Mouse (Mus musculus): ENCODE data around the gene Gm11127. TPM values are rescaled to one million over a fixed set of nuclear protein-coding genes. Genes with fewer than 3 reads are reported as not detected.

Gene Gm11127
- polyA plus RNA-seq, 1 experiment: not detected

- H3K27me3 ChIP-seq (ENCODE audit: control insufficient read depth, insufficient read depth, low read length, poor library complexity, severe bottlenecking): no peaks in the 10 kb centered on the region
- H3K27ac ChIP-seq (ENCODE audit: insufficient read depth, low read length): no peak overlapping the region
- H3K4me1 ChIP-seq (ENCODE audit: control insufficient read depth, insufficient read depth, low read length): no peaks in the 10 kb centered on the region
- H3K9me3 ChIP-seq (replicated peaks; ENCODE audit: control insufficient read depth, insufficient read depth, low read length, poor library complexity, severe bottlenecking): peaks cover 16% of the 10 kb centered on the region
- no peak overlapping the region for H3K9ac ChIP-seq (ENCODE audit: low read depth, poor library complexity, severe bottlenecking)
- H3K4me3 ChIP-seq (ENCODE audit: low read depth, low read length): no peak overlapping the region
- TF ChIP-seq POLR2A (IDR thresholded peaks at IDR 0.05; ENCODE audit: insufficient read depth, low read length): no peak
- no peak for TF ChIP-seq EP300 (IDR thresholded peaks at IDR 0.05; ENCODE audit: insufficient read depth, low read depth, low read length)
- TF ChIP-seq CTCF (IDR thresholded peaks at IDR 0.05; ENCODE audit: low read depth, low read length): no peak
- no peaks in the 10 kb centered on the region for H3K36me3 ChIP-seq (ENCODE audit: control insufficient read depth, insufficient read depth, low read length, poor library complexity, severe bottlenecking)
Measured at GRCm38 (mm10) chr17:36025197-36025596, 33.0 kb downstream of the Gm11127 start.

DNA sequence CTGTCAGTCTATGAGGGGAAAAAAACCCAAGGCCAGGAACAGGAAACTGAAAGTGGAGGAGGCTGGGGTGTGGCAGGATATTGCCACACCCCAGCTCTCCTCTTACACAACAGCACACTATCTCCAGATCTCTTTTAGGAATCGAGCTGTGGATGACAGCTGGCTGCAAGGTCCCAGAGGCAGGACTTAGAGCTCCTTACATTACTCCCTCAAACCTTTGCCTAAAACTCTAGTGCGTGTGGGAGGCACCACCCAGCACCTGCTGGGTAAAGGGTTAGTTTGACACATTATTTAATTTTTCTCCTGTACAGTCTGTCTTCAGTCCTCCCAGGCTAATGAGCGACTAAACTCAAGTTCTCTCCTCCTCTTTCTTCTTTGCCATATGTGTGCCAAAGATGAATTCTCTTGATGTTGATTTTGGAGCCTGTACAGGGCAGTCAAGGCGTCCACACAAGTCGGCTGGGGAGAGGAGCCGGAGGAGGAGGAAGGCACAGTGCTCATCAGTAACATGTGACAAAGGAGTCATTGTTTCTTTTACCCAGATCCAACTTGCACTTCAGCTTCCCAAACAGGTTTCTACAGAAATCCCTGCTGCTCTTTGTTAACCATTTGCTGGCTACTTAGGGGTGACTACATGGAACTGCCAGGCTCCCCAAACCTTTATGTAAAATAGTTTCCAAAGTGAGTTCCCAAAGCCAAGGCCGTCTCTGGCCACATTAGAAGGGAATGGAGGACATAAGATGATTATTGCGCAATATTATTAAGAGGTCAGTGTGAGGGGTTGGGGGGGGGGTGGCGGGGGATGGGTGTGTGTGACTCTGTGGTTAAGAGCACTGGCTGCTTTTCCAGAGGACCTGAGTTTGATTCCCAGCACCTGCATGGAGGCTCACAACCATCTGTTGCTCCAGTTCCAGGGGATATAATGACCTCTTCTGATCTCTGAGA, 34.2 kb downstream of the Gm11127 start:
- Histone ChIP-seq H3K4me1 (ENCODE audit: control insufficient read depth, insufficient read depth, low read length) (no peaks in the 10 kb centered on the region), H3K9ac (ENCODE audit: low read depth, poor library complexity, severe bottlenecking) (no peak overlapping the region), H3K9me3 (replicated peaks; ENCODE audit: control insufficient read depth, insufficient read depth, low read length, poor library complexity, severe bottlenecking) (peaks cover 16% of the 10 kb centered on the region), H3K4me3 (ENCODE audit: low read depth, low read length) (no peak overlapping the region), H3K27ac (ENCODE audit: insufficient read depth, low read length) (no peak overlapping the region), H3K27me3 (ENCODE audit: control insufficient read depth, insufficient read depth, low read length, poor library complexity, severe bottlenecking) (no peaks in the 10 kb centered on the region), H3K36me3 (ENCODE audit: control insufficient read depth, insufficient read depth, low read length, poor library complexity, severe bottlenecking) (no peaks in the 10 kb centered on the region)
- no peak for TF ChIP-seq POLR2A (IDR thresholded peaks at IDR 0.05; ENCODE audit: insufficient read depth, low read length)
- TF ChIP-seq CTCF (IDR thresholded peaks at IDR 0.05; ENCODE audit: low read depth, low read length): no peak
- no peak for TF ChIP-seq EP300 (IDR thresholded peaks at IDR 0.05; ENCODE audit: insufficient read depth, low read depth, low read length)

GRCm38 (mm10) chr17:36022922-36023321, 35.2 kb downstream of the Gm11127 start:
- H3K27ac ChIP-seq (ENCODE audit: insufficient read depth, low read length): no peak overlapping the region

GRCm38 (mm10) chr17:36022098-36022497, 36.1 kb downstream of the Gm11127 start:
- Histone ChIP-seq H3K4me1 (ENCODE audit: control insufficient read depth, insufficient read depth, low read length) (no peaks in the 10 kb centered on the region), H3K9ac (ENCODE audit: low read depth, poor library complexity, severe bottlenecking) (no peak overlapping the region), H3K27ac (ENCODE audit: insufficient read depth, low read length) (no peak overlapping the region), H3K36me3 (ENCODE audit: control insufficient read depth, insufficient read depth, low read length, poor library complexity, severe bottlenecking) (no peaks in the 10 kb centered on the region), H3K4me3 (ENCODE audit: low read depth, low read length) (no peak overlapping the region), H3K9me3 (replicated peaks; ENCODE audit: control insufficient read depth, insufficient read depth, low read length, poor library complexity, severe bottlenecking) (peaks cover 16% of the 10 kb centered on the region), H3K27me3 (ENCODE audit: control insufficient read depth, insufficient read depth, low read length, poor library complexity, severe bottlenecking) (no peaks in the 10 kb centered on the region)
- TF ChIP-seq POLR2A (IDR thresholded peaks at IDR 0.05; ENCODE audit: insufficient read depth, low read length): no peak
- TF ChIP-seq EP300 (IDR thresholded peaks at IDR 0.05; ENCODE audit: insufficient read depth, low read depth, low read length): no peak
- TF ChIP-seq CTCF (IDR thresholded peaks at IDR 0.05; ENCODE audit: low read depth, low read length): no peak

More at GRCm38 (mm10) chr17:36022922-36023321, 35.2 kb downstream of the Gm11127 start:
- Histone ChIP-seq H3K4me3 (ENCODE audit: low read depth, low read length) (no peak overlapping the region), H3K36me3 (ENCODE audit: control insufficient read depth, insufficient read depth, low read length, poor library complexity, severe bottlenecking) (no peaks in the 10 kb centered on the region), H3K4me1 (ENCODE audit: control insufficient read depth, insufficient read depth, low read length) (no peaks in the 10 kb centered on the region), H3K27me3 (ENCODE audit: control insufficient read depth, insufficient read depth, low read length, poor library complexity, severe bottlenecking) (no peaks in the 10 kb centered on the region), H3K9ac (ENCODE audit: low read depth, poor library complexity, severe bottlenecking) (no peak overlapping the region), H3K9me3 (replicated peaks; ENCODE audit: control insufficient read depth, insufficient read depth, low read length, poor library complexity, severe bottlenecking) (peaks cover 16% of the 10 kb centered on the region)
- TF ChIP-seq EP300 (IDR thresholded peaks at IDR 0.05; ENCODE audit: insufficient read depth, low read depth, low read length) (no peak), POLR2A (IDR thresholded peaks at IDR 0.05; ENCODE audit: insufficient read depth, low read length) (no peak), CTCF (IDR thresholded peaks at IDR 0.05; ENCODE audit: low read depth, low read length) (no peak)

GRCm38 (mm10) chr17:36021309-36021708, 36.9 kb downstream of the Gm11127 start:
- TF ChIP-seq POLR2A (IDR thresholded peaks at IDR 0.05; ENCODE audit: insufficient read depth, low read length) (no peak), CTCF (IDR thresholded peaks at IDR 0.05; ENCODE audit: low read depth, low read length) (no peak), EP300 (IDR thresholded peaks at IDR 0.05; ENCODE audit: insufficient read depth, low read depth, low read length) (no peak)
- Histone ChIP-seq H3K9me3 (replicated peaks; ENCODE audit: control insufficient read depth, insufficient read depth, low read length, poor library complexity, severe bottlenecking) (peaks cover 9% of the 10 kb centered on the region), H3K27me3 (ENCODE audit: control insufficient read depth, insufficient read depth, low read length, poor library complexity, severe bottlenecking) (no peaks in the 10 kb centered on the region), H3K27ac (ENCODE audit: insufficient read depth, low read length) (no peak overlapping the region), H3K4me3 (ENCODE audit: low read depth, low read length) (no peak overlapping the region), H3K4me1 (ENCODE audit: control insufficient read depth, insufficient read depth, low read length) (no peaks in the 10 kb centered on the region), H3K36me3 (ENCODE audit: control insufficient read depth, insufficient read depth, low read length, poor library complexity, severe bottlenecking) (no peaks in the 10 kb centered on the region), H3K9ac (ENCODE audit: low read depth, poor library complexity, severe bottlenecking) (no peak overlapping the region)
